Mouse (Mus musculus): ENCODE results near the gene Bcl11a.

GRCm38 (mm10) chr11:24136084-24136785 lies 58.4 kb downstream of the Bcl11a start:
- TF ChIP-seq GATA1 (IDR thresholded peaks at IDR 0.05; ENCODE audit: borderline replicate concordance, low read length) (no peak), FLI1 (IDR thresholded peaks at IDR 0.05; ENCODE audit: low read length) (no peak)

Measured in megakaryocyte, embryonic 14.5 days (primary cell).